Comparison of ENCODE assay signal across 11 mouse cellular contexts in genomic region chr10:78086444-78087061, GRCm38 (mm10). TPM values are rescaled to one million over a fixed set of nuclear protein-coding genes. Genes with fewer than 3 reads are reported as not detected.
A peak's percentile ranks its signal among the peaks of the same experiment; 100 is the strongest.
DNase-seq lines count a peak whose midpoint lies in the region; ATAC-seq and TF ChIP-seq lines count a peak whose summit lies in the region.
"Had no signal": no experiment of that assay in that cellular context is flagged by ENCODE, and none has a peak within 500 bp of the region (broad histone marks: within the 10 kb centered on the region; RNA-seq: fewer than 3 reads in every experiment).

No protein-coding gene starts in this region.

- DNase-seq in heart, adult 9 months (ENCODE audit: low spot score in 2 of 2) = peak; percentile 72 to 79
- peak; percentile 14 for DNase-seq in thymus, postnatal 0 days (ENCODE audit: low spot score)
- no peak for DNase-seq in thymus, postnatal 10 days (ENCODE audit: low spot score in 2 of 2)
- no peak for DNase-seq in urinary bladder, postnatal 25 days (ENCODE audit: low spot score)
- DNase-seq in left cerebral cortex, adult 2 months (ENCODE audit: extremely low spot score in 1 of 2, low spot score in 2 of 2) = no peak
- DNase-seq in layer of hippocampus, postnatal 14 days (ENCODE audit: low spot score in 2 of 2) = no peak
- DNase-seq: gastrocnemius, postnatal 25 days; lung, adult 2 months had no signal

- H3K9me3 ChIP-seq in heart, embryonic 12.5 days (replicated peaks) = no peaks in the 10 kb centered on the region

- H3K27me3 ChIP-seq in heart, embryonic 12.5 days (replicated peaks) = peaks cover 13% of the 10 kb centered on the region; the same call in 1 of the 2 replicates

- no peaks in the 10 kb centered on the region for H3K36me3 ChIP-seq in heart, embryonic 12.5 days

- WGBS in heart, embryonic 12.5 days = 67% methylated on average over 10 of the region's 10 CpGs

- intact Hi-C loops in left cerebral cortex, adult 2 months (cut with DNase I) = no loop called here

- no peak overlapping the region for H3K27ac ChIP-seq in heart, embryonic 12.5 days (ENCODE audit: poor library complexity, severe bottlenecking)
- no peak overlapping the region for H3K27ac ChIP-seq in left cerebral cortex, adult 2 months
- H3K27ac ChIP-seq: hindbrain, embryonic 14.5 days had no signal

- peaks cover 6% of the 10 kb centered on the region; the same call in 1 of the 2 replicates for H3K4me1 ChIP-seq in heart, embryonic 12.5 days (replicated peaks)

- no peak overlapping the region for H3K9ac ChIP-seq in heart, embryonic 12.5 days
- H3K9ac ChIP-seq: hindbrain, embryonic 14.5 days had no signal

- no peak overlapping the region for H3K4me3 ChIP-seq in heart, embryonic 12.5 days
- H3K4me3 ChIP-seq in left cerebral cortex, adult 2 months = no peak overlapping the region

- ATAC-seq in heart, embryonic 12.5 days (ENCODE audit: insufficient number of reproducible peaks, low FRiP score) = no peak
- peak; percentile 66 for ATAC-seq in megakaryocyte, adult 5-6 weeks (ENCODE audit: poor library complexity, severe bottlenecking)

- TF ChIP-seq CTCF in left cerebral cortex, adult 2 months (IDR thresholded peaks at IDR 0.05) = no peak

- H3K4me2 ChIP-seq in heart, embryonic 12.5 days = no peak overlapping the region
- H3K4me2 ChIP-seq: hindbrain, embryonic 14.5 days had no signal

RNA-seq across cellular contexts. Expression of gene Icosl, which starts 17.5 kb away (rescaled TPM):
- 1.5 and 1.6 TPM in 2 replicates for polyA plus RNA-seq in heart, embryonic 12.5 days (2016; fragmentation: Nextera tagmentation; extraction: Ambion mirVana)
- polyA plus RNA-seq in thymus, postnatal 0 days (2015; fragmentation: Nextera tagmentation; extraction: Ambion mirVana) = 6.2 and 6.7 TPM in 2 replicates
- 29.3 and 34.3 TPM in 2 replicates for total RNA-seq in megakaryocyte, adult 5-6 weeks (2015)
- total RNA-seq in megakaryocyte, adult 5-6 weeks (2017) = 20.8 and 24.4 TPM in 2 replicates
- total RNA-seq in left cerebral cortex, adult 2 months (2021) = 1 to 10 TPM; 3.5 to 3.6 TPM
- 1 to 10 TPM; 4.5 to 5.7 TPM for total RNA-seq in layer of hippocampus, postnatal 14 days (2021)

RNA-seq across cellular contexts. Expression of gene Aire, which starts 43.1 kb away (rescaled TPM):
- polyA plus RNA-seq in heart, embryonic 12.5 days (2016; fragmentation: Nextera tagmentation; extraction: Ambion mirVana) = 0.42 TPM in 1 of 2 replicates, not detected in the other
- 8.8 and 10.1 TPM in 2 replicates for polyA plus RNA-seq in thymus, postnatal 0 days (2015; fragmentation: Nextera tagmentation; extraction: Ambion mirVana)
- not detected in 2 replicates for total RNA-seq in megakaryocyte, adult 5-6 weeks (2015)
- not detected in 2 replicates for total RNA-seq in megakaryocyte, adult 5-6 weeks (2017)
- under 1 TPM in 1 of 2 experiments, not detected in 1; 0.56 TPM for total RNA-seq in left cerebral cortex, adult 2 months (2021)
- total RNA-seq in layer of hippocampus, postnatal 14 days (2021) = under 1 TPM; 0.16 to 0.45 TPM
- total RNA-seq: gastrocnemius, postnatal 25 days had no signal

RNA-seq across cellular contexts. Expression of gene Dnmt3l, which starts 44.8 kb away (rescaled TPM):
- polyA plus RNA-seq in heart, embryonic 12.5 days (2016; fragmentation: Nextera tagmentation; extraction: Ambion mirVana) = not detected in 2 replicates
- polyA plus RNA-seq in thymus, postnatal 0 days (2015; fragmentation: Nextera tagmentation; extraction: Ambion mirVana) = 0.69 and 1.1 TPM in 2 replicates
- 2.5 TPM in 1 of 2 replicates, not detected in the other for total RNA-seq in megakaryocyte, adult 5-6 weeks (2015)
- total RNA-seq in megakaryocyte, adult 5-6 weeks (2017) = 0.37 TPM in 1 of 2 replicates, not detected in the other
- total RNA-seq in left cerebral cortex, adult 2 months (2021) = under 1 TPM in 1 of 2 experiments, not detected in 1; 0.54 TPM
- total RNA-seq in layer of hippocampus, postnatal 14 days (2021) = under 1 TPM; 0.39 to 0.57 TPM
- total RNA-seq: gastrocnemius, postnatal 25 days had no signal
- polyA plus RNA-seq: hindbrain, embryonic 14.5 days had no signal

Comparison
In these comparisons a context has a peak if more than half of its experiments do, and no peak if none do; other contexts are left out.
1. DNase-seq: peak in heart, adult 9 months (2 of 2) and thymus, postnatal 0 days (single experiment); none in thymus, postnatal 10 days (0 of 2), urinary bladder, postnatal 25 days (single experiment), left cerebral cortex, adult 2 months (0 of 2) and layer of hippocampus, postnatal 14 days (0 of 2).